ENCODE assay signal across 15 mouse cellular contexts in genomic region chr4:55342602-55343001, GRCm38 (mm10). TPM values are rescaled to one million over a fixed set of nuclear protein-coding genes. Genes with fewer than 3 reads are reported as not detected.
DNase-seq lines count a peak whose midpoint lies in the region; ATAC-seq lines count a peak whose summit lies in the region.
"Had no signal": no experiment of that assay in that cellular context is flagged by ENCODE, and none has a peak within 500 bp of the region (broad histone marks: within the 10 kb centered on the region; RNA-seq: fewer than 3 reads in every experiment).

No protein-coding gene starts in this region.

- ATAC-seq in heart, embryonic 12.5 days (ENCODE audit: insufficient number of reproducible peaks, low FRiP score): peak; percentile 59; the same call in 1 of the 2 replicates
- peak; percentile 97 for ATAC-seq in megakaryocyte-erythroid progenitor cell, adult 5-6 weeks (replicated peaks; ENCODE audit: low FRiP score, low TSS enrichment, poor library complexity, severe bottlenecking)
- no peak for ATAC-seq in forebrain, embryonic 11.5 days (replicated peaks; ENCODE audit: low FRiP score)

- no peak overlapping the region for H3K27ac ChIP-seq in heart, embryonic 12.5 days (ENCODE audit: poor library complexity, severe bottlenecking)
- H3K27ac ChIP-seq in forebrain, embryonic 11.5 days (ENCODE audit: low read depth, low read length): no peak overlapping the region
- H3K27ac ChIP-seq in forebrain, embryonic 10.5 days: no peak overlapping the region

- no peaks in the 10 kb centered on the region for H3K9me3 ChIP-seq in heart, embryonic 12.5 days (replicated peaks)
- H3K9me3 ChIP-seq in erythroblast, embryonic 14.5 days (ENCODE audit: control insufficient read depth, low read length): no peaks in the 10 kb centered on the region
- no peaks in the 10 kb centered on the region for H3K9me3 ChIP-seq in forebrain, embryonic 11.5 days (ENCODE audit: control insufficient read depth, low read length)
- H3K9me3 ChIP-seq in forebrain, embryonic 10.5 days: no peaks in the 10 kb centered on the region

- H3K36me3 ChIP-seq in heart, embryonic 12.5 days: no peaks in the 10 kb centered on the region
- H3K36me3 ChIP-seq in erythroblast, embryonic 14.5 days (ENCODE audit: control insufficient read depth): no peaks in the 10 kb centered on the region
- no peaks in the 10 kb centered on the region for H3K36me3 ChIP-seq in forebrain, embryonic 11.5 days (ENCODE audit: control insufficient read depth, insufficient read depth, low read length)
- H3K36me3 ChIP-seq in forebrain, embryonic 10.5 days (replicated peaks): no peaks in the 10 kb centered on the region

- H3K4me2 ChIP-seq in heart, embryonic 12.5 days: no peak overlapping the region
- no peak overlapping the region for H3K4me2 ChIP-seq in forebrain, embryonic 11.5 days (ENCODE audit: low read depth, low read length, severe bottlenecking)

- no peak for DNase-seq in heart, postnatal 14 days
- DNase-seq in thymus, postnatal 4 days: peak; percentile 59
- no peak for DNase-seq in urinary bladder, adult 2 months (ENCODE audit: low spot score)
- DNase-seq in forebrain, embryonic 11.5 days (ENCODE audit: low spot score): no peak
- DNase-seq in forebrain, embryonic 10.5 days (ENCODE audit: extremely low spot score, low spot score): no peak
- DNase-seq: adrenal gland, postnatal 14 days; cerebellum, postnatal 36 days; gastrocnemius, postnatal 25 days; kidney, adult 9 months; lung, postnatal 36 days; right cerebral cortex, postnatal 14 days had no signal

- 80% methylated on average over 5 of the region's 5 CpGs for WGBS in heart, embryonic 12.5 days
- 89% methylated on average over 5 of the region's 5 CpGs for WGBS in forebrain, embryonic 11.5 days
- WGBS in forebrain, embryonic 10.5 days: 89% methylated on average over 5 of the region's 5 CpGs

- intact Hi-C loops in heart, postnatal 14 days (cut with DNase I): no loop called here

- H3K4me1 ChIP-seq in heart, embryonic 12.5 days (replicated peaks): no peaks in the 10 kb centered on the region
- peaks cover 23% of the 10 kb centered on the region for H3K4me1 ChIP-seq in erythroblast, embryonic 14.5 days (ENCODE audit: control insufficient read depth)
- no peaks in the 10 kb centered on the region for H3K4me1 ChIP-seq in forebrain, embryonic 11.5 days (replicated peaks; ENCODE audit: control insufficient read depth, insufficient read depth, low read length)
- H3K4me1 ChIP-seq in forebrain, embryonic 10.5 days: no peaks in the 10 kb centered on the region

- no peaks in the 10 kb centered on the region for H3K27me3 ChIP-seq in heart, embryonic 12.5 days (replicated peaks)
- H3K27me3 ChIP-seq in erythroblast, embryonic 14.5 days (ENCODE audit: control insufficient read depth): no peaks in the 10 kb centered on the region
- H3K27me3 ChIP-seq in forebrain, embryonic 11.5 days (ENCODE audit: control insufficient read depth, insufficient read depth, low read length): no peaks in the 10 kb centered on the region
- no peaks in the 10 kb centered on the region for H3K27me3 ChIP-seq in forebrain, embryonic 10.5 days (ENCODE audit: poor library complexity, severe bottlenecking)

- H3K4me3 ChIP-seq in heart, embryonic 12.5 days: no peak overlapping the region
- H3K4me3 ChIP-seq in erythroblast, embryonic 14.5 days (replicated peaks): peak overlapping the region; percentile 8
- no peak overlapping the region for H3K4me3 ChIP-seq in forebrain, embryonic 11.5 days (ENCODE audit: low read depth, low read length)
- no peak overlapping the region for H3K4me3 ChIP-seq in forebrain, embryonic 10.5 days
- H3K4me3 ChIP-seq: myocyte had no signal

- H3K9ac ChIP-seq in heart, embryonic 12.5 days: no peak overlapping the region
- no peak overlapping the region for H3K9ac ChIP-seq in forebrain, embryonic 11.5 days (ENCODE audit: low read length)

RNA-seq across cellular contexts. Expression of gene Rad23b, which starts 7.2 kb away (rescaled TPM):
- 82.3 and 83.0 TPM in 2 replicates for polyA plus RNA-seq in heart, embryonic 12.5 days (2016; fragmentation: Nextera tagmentation; extraction: Ambion mirVana)
- total RNA-seq in heart, postnatal 14 days (2021): 100 to 1,000 TPM; 104 to 113 TPM
- 9.2 and 11.7 TPM in 2 replicates for polyA plus RNA-seq in erythroblast, embryonic 14.5 days (2012)
- total RNA-seq in megakaryocyte-erythroid progenitor cell, adult 5-6 weeks (2014; fragmentation: Nextera tagmentation): 107 and 112 TPM in 2 replicates
- 172 and 177 TPM in 2 replicates for total RNA-seq in megakaryocyte-erythroid progenitor cell, adult 5-6 weeks (2017)
- polyA plus RNA-seq in urinary bladder, adult 2 months (2012; rRNA removed): 107 and 114 TPM in 2 replicates
- polyA plus RNA-seq in forebrain, embryonic 11.5 days (2014; fragmentation: Nextera tagmentation; extraction: Ambion mirVana): 83.4 and 96.6 TPM in 2 replicates
- 87.5 and 94.6 TPM in 2 replicates for polyA plus RNA-seq in forebrain, embryonic 10.5 days (2016; fragmentation: Nextera tagmentation; extraction: Ambion mirVana)
